Mouse (Mus musculus) olfactory bulb, adult 2 months (tissue): Measurements from ENCODE around the gene Hacd2.

ENCODE experiments used
- CTCF ChIP-seq: fragments of 200-500 bp; IDR thresholded peaks from 2 replicates; pipeline ENCODE4 v1.5.1; 2012; ENCODE audit warnings: low read depth, mild to moderate bottlenecking, low read length, moderate library complexity; ENCODE audit not compliant: insufficient read depth
- POLR2A ChIP-seq: fragments of 200-500 bp; IDR thresholded peaks from 2 replicates; pipeline ENCODE4 v1.6.1; 2012; ENCODE audit warnings: mild to moderate bottlenecking, low read depth, low read length, moderate library complexity; ENCODE audit not compliant: insufficient read depth

- TF ChIP-seq POLR2A = no peak
- TF ChIP-seq CTCF = no peak
Measured at GRCm38 (mm10) chr16:35065724-35066123, 43.5 kb downstream of the Hacd2 start.
